Mouse (Mus musculus): ENCODE data around the gene Olfr1016. TPM values are rescaled to one million over a fixed set of nuclear protein-coding genes. Genes with fewer than 3 reads are reported as not detected.

Gene Olfr1016
- polyA plus RNA-seq (2015; fragmentation: Nextera tagmentation; extraction: Ambion mirVana) = not detected in 2 replicates

DNA sequence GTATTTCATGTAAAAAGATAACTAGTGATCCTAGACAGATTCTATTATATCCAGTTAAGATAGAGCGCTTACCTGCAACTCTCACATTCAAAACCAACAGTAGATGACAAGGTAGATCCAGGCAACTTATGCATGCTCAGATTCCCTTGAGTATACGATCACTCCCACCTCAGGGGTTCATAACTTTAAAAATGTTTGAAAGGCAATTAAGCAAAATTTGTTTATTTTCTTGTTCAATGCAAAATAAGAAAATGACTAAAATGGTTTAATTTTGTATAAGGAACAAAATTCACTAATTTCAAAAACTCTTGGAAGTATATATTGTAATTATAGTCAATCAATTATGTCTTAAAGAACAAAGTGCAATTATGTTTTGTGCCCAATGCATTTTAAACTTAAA lies at the start of gene Olfr1016:
Gene Olfr1016 (minus strand): TSS at position 101 of the 400 bp plus-strand sequence.
- Histone ChIP-seq H3K27ac (no peak within 1 kb of the TSS), H3K27me3 (no peaks in the 10 kb centered on the region), H3K9me3 (no peaks in the 10 kb centered on the region), H3K4me3 (replicated peaks) (no peak within 1 kb of the TSS), H3K4me2 (replicated peaks) (no peak within 1 kb of the TSS), H3K9ac (replicated peaks) (no peak within 1 kb of the TSS), H3K4me1 (replicated peaks) (no peaks in the 10 kb centered on the region), H3K36me3 (no peaks in the 10 kb centered on the region)
- WGBS = 93% methylated on average over 2 of the region's 2 CpGs
- no peak for ATAC-seq

DNA sequence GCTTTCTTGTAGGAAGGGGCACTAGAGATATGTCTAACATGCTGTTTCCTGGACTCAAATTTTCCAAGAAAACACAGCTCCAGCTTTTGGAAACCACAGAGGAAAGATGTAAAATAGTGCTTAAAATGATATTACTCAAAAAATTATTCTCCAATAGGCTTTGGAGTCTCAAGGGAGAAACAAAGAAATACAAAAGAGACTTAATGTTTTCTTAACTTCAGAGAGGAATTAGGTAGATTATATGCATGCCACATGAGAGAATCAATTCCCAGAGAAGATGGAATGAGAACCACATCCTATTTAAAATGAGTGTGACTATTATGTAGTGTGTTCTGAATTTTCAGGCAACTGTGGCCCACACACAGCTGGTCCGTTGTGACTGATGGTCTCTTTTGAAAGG lies 44.4 kb upstream of the Olfr1016 start, which contains the start of gene Olfr1020:
Gene Olfr1020 (plus strand): TSS at position 301 of the 400 bp plus-strand sequence.
- no peak within 1 kb of the TSS for H3K4me2 ChIP-seq (replicated peaks)
- H3K9me3 ChIP-seq = no peaks in the 10 kb centered on the region
- H3K27ac ChIP-seq = no peak within 1 kb of the TSS
- H3K4me3 ChIP-seq (replicated peaks) = no peak within 1 kb of the TSS
- no peak within 1 kb of the TSS for H3K9ac ChIP-seq (replicated peaks)
- no peaks in the 10 kb centered on the region for H3K27me3 ChIP-seq
- WGBS = 82% methylated on average over 1 of the region's 1 CpGs
- H3K4me1 ChIP-seq (replicated peaks) = no peaks in the 10 kb centered on the region
- no peak for ATAC-seq
- H3K36me3 ChIP-seq = no peaks in the 10 kb centered on the region

DNA sequence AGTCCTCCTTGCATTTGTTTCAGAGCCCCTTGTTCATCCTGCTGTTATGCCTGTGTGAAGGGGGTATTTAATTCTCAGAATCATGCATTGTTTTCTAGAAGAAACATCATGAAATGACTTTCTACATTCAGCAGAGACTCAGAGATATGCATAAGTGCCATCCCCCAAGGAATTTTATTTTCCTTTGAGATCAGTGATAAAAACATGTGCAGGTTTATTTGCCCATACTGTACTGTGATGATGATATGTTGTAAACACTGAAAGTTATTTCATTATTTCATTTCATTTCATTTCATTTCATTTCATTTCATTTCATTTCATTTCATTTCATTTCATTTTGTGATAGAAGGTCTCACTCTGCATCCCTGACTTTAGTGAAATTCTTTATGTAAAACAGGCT lies 43.0 kb upstream of the Olfr1016 start, which contains the start of gene Olfr1019:
Gene Olfr1019 (minus strand): TSS at position 101 of the 400 bp plus-strand sequence.
- H3K4me2 ChIP-seq (replicated peaks) = no peak within 1 kb of the TSS
- no peaks in the 10 kb centered on the region for H3K36me3 ChIP-seq
- H3K4me1 ChIP-seq (replicated peaks) = no peaks in the 10 kb centered on the region
- no peak for ATAC-seq
- H3K27ac ChIP-seq = no peak within 1 kb of the TSS
- H3K9me3 ChIP-seq = no peaks in the 10 kb centered on the region
- no peaks in the 10 kb centered on the region for H3K27me3 ChIP-seq
- H3K9ac ChIP-seq (replicated peaks) = no peak within 1 kb of the TSS
- no peak within 1 kb of the TSS for H3K4me3 ChIP-seq (replicated peaks)

DNA sequence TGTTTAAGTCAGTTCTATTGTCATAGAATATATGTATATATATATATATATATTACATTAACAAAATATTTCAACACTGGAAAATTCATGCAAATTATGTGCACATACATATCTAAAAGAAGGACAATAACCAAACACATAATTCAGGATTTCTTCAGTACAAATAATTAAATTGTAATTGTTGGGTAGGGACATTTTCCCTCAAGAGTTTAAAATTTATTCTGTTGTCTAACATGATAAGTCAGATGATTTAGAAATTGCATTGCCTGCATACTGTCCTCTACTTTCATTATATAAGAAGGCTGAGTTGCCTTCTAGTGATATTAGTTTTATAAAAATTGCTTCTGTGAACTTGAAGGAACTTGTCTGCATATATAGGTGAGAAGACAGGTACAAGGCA lies 15.8 kb upstream of the Olfr1016 start, which contains the start of gene Olfr1018:
Gene Olfr1018 (plus strand): TSS at position 301 of the 400 bp plus-strand sequence.
- H3K4me3 ChIP-seq (replicated peaks) = no peak within 1 kb of the TSS
- no peak within 1 kb of the TSS for H3K27ac ChIP-seq
- no peaks in the 10 kb centered on the region for H3K9me3 ChIP-seq
- ATAC-seq = no peak
- no peaks in the 10 kb centered on the region for H3K27me3 ChIP-seq
- no peaks in the 10 kb centered on the region for H3K36me3 ChIP-seq
- no peak within 1 kb of the TSS for H3K4me2 ChIP-seq (replicated peaks)
- no peak within 1 kb of the TSS for H3K9ac ChIP-seq (replicated peaks)
- H3K4me1 ChIP-seq (replicated peaks) = no peaks in the 10 kb centered on the region

DNA sequence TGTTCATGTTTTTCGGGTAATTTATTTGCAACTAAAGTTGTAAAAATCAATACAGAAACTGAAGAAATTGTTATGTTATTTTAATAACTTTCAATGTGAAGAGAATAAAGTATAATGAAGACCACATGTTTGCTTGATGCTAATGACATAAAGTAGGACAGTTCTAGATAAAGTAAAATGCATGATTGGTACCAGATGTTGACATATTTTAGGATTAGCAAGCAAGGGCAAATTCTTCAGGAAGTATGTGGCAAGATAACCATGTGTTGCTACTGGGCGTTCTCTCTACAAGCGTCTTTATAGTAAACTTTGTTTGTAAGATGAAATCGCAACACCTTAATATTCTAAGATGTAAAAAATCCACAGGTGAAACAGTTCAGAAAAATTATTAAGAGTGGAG lies 2.2 kb upstream of the Olfr1016 start:
- Histone ChIP-seq H3K4me2 (replicated peaks) (no peak overlapping the region), H3K4me1 (replicated peaks) (no peaks in the 10 kb centered on the region), H3K36me3 (no peaks in the 10 kb centered on the region), H3K27me3 (no peaks in the 10 kb centered on the region), H3K9me3 (no peaks in the 10 kb centered on the region), H3K9ac (replicated peaks) (no peak overlapping the region), H3K4me3 (replicated peaks) (no peak overlapping the region), H3K27ac (no peak overlapping the region)
- 91% methylated on average over 4 of the region's 4 CpGs for WGBS
- no peak for ATAC-seq

DNA sequence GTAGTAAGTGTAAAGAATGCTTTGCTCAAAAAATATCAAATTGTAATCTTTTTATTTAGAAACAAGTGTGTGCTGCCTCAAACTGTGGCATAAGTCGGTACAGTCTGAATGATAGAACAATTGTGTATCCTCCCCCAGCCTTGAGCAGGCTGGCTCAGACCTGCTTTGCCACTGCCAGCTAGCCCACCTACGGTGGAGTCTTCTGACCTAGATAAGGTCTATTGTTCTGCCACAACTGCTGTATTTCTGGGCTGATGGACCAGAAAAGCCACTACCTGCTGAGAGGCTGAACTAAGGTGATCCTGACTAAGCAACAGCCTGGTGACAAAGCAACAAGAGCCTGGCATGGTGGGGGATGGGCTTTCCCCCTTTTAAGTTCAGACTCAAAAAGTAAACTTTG lies 10.0 kb downstream of the Olfr1016 start:
- Histone ChIP-seq H3K9ac (replicated peaks) (no peak overlapping the region), H3K4me2 (replicated peaks) (no peak overlapping the region), H3K27me3 (no peaks in the 10 kb centered on the region), H3K4me3 (replicated peaks) (no peak overlapping the region), H3K36me3 (no peaks in the 10 kb centered on the region), H3K4me1 (replicated peaks) (no peaks in the 10 kb centered on the region), H3K9me3 (no peaks in the 10 kb centered on the region), H3K27ac (no peak overlapping the region)
- no peak for ATAC-seq
- WGBS = 21% methylated on average over 2 of the region's 2 CpGs

DNA sequence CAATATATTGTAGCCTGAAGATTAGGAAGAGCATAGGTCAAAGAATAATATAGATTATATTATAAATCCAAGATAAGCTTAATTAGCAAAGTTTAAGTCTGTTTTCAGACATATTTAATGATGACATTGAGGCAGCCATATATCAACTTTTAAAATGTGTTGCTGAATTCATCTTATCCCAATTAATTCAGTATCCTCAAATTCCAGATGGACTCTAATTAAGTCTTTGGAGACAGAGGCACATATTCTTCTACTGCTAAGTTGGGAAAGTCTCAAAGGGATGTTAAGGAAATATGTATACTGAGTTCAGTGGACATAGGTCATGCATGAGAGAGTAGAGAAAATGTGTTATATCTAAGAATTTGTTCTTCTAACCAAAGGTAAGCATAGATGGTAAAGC lies 20.6 kb downstream of the Olfr1016 start, which contains the start of gene Olfr1015:
Gene Olfr1015 (plus strand): TSS at position 301 of the 400 bp plus-strand sequence.
- no peak for ATAC-seq
- no peaks in the 10 kb centered on the region for H3K27me3 ChIP-seq
- no peak within 1 kb of the TSS for H3K27ac ChIP-seq
- no peaks in the 10 kb centered on the region for H3K36me3 ChIP-seq
- H3K4me3 ChIP-seq (replicated peaks) = no peak within 1 kb of the TSS
- H3K4me2 ChIP-seq (replicated peaks) = no peak within 1 kb of the TSS
- no peak within 1 kb of the TSS for H3K9ac ChIP-seq (replicated peaks)
- no peaks in the 10 kb centered on the region for H3K9me3 ChIP-seq
- no peaks in the 10 kb centered on the region for H3K4me1 ChIP-seq (replicated peaks)

DNA sequence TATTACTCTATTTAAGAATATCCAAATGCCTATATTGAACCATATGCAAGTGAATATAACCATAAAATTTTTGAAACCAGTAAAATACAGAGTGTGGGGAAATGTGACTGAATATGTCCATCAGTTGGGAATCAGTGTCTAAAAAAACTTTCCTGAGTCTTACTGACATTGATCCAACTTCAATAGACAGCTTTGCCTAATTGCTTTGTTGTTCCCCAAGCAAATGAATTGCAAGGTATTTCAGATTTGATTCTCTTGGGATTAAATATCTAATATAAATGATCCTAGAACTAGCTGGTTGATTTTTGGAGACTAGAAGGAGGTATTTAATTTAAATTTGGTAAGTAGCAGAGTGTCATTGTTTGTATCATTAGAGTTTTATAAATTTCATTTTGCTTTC lies 29.9 kb downstream of the Olfr1016 start, which contains the start of gene Olfr1014:
Gene Olfr1014 (plus strand): TSS at position 301 of the 400 bp plus-strand sequence.
- H3K27me3 ChIP-seq = no peaks in the 10 kb centered on the region
- no peak within 1 kb of the TSS for H3K27ac ChIP-seq
- no peak for ATAC-seq
- H3K4me2 ChIP-seq (replicated peaks) = no peak within 1 kb of the TSS
- H3K4me3 ChIP-seq (replicated peaks) = no peak within 1 kb of the TSS
- no peaks in the 10 kb centered on the region for H3K9me3 ChIP-seq
- H3K4me1 ChIP-seq (replicated peaks) = no peaks in the 10 kb centered on the region
- no peak within 1 kb of the TSS for H3K9ac ChIP-seq (replicated peaks)
- H3K36me3 ChIP-seq = no peaks in the 10 kb centered on the region

DNA sequence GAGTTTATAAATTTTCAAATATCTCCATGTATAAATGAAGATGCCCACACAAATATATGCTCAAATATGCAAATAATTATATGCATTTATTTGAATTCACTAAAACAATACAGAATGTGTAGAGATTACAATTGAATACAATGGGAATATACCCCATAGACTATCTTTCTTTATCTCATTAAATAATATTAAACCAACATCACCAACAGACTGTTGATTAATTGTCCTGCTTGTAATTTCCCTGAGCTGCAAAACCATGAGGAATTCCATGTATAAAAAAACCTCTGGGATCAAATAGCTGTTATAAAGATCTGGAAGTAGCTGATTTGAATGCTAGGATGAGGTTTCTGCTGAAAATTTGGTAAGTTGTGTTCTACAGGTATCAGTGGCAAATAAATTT lies 35.5 kb downstream of the Olfr1016 start, which contains the start of gene Olfr1013:
Gene Olfr1013 (plus strand): TSS at position 301 of the 400 bp plus-strand sequence.
- Histone ChIP-seq H3K4me3 (replicated peaks) (no peak within 1 kb of the TSS), H3K4me1 (replicated peaks) (no peaks in the 10 kb centered on the region), H3K9me3 (no peaks in the 10 kb centered on the region), H3K36me3 (no peaks in the 10 kb centered on the region), H3K4me2 (replicated peaks) (no peak within 1 kb of the TSS), H3K27ac (no peak within 1 kb of the TSS), H3K9ac (replicated peaks) (no peak within 1 kb of the TSS), H3K27me3 (no peaks in the 10 kb centered on the region)
- ATAC-seq = no peak

DNA sequence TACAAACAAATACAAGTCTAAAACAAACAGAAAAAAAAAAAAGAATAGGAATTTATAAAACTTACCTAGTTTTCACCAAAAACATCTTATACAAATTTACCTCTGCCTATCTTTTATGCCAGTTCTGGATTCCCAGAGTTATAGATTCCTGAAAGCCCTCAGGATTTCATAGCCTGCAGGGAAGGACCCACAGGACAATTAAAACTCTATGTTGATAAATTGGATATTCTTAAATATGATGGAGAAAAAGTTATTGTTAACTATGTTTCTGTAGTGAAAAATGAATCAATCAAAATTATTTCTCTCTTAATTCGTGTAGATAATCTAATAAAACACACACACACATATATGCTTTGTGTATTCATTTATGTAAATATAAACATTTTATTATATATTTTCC lies 39.7 kb downstream of the Olfr1016 start, which contains the start of gene Olfr1012:
Gene Olfr1012 (minus strand): TSS at position 101 of the 400 bp plus-strand sequence.
- Histone ChIP-seq H3K27ac (no peak within 1 kb of the TSS), H3K4me2 (replicated peaks) (no peak within 1 kb of the TSS), H3K9ac (replicated peaks) (no peak within 1 kb of the TSS), H3K36me3 (no peaks in the 10 kb centered on the region), H3K27me3 (no peaks in the 10 kb centered on the region), H3K9me3 (no peaks in the 10 kb centered on the region), H3K4me3 (replicated peaks) (no peak within 1 kb of the TSS), H3K4me1 (replicated peaks) (no peaks in the 10 kb centered on the region)
- WGBS = 73% methylated on average over 1 of the region's 1 CpGs
- ATAC-seq = no peak

DNA sequence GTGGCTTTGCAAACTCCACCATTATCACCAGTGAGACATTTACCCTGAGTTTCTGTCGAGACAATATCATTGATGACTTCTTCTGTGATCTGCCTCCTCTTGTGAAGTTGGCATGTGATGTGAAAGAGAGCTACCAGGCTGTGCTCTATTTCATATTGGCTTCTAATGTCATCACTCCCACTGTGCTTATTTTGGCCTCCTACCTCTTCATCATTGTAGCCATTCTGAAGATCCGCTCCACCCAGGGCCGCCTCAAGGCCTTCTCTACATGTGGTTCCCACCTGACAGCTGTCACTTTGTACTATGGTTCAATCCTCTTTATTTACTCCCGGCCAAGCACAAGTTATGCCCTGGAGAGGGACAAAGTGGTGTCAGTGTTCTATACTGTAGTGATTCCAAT lies 48.5 kb downstream of the Olfr1016 start:
- 81% methylated on average over 4 of the region's 4 CpGs for WGBS
- Histone ChIP-seq H3K4me3 (replicated peaks) (no peak overlapping the region), H3K27me3 (no peaks in the 10 kb centered on the region), H3K4me2 (replicated peaks) (no peak overlapping the region), H3K36me3 (no peaks in the 10 kb centered on the region), H3K27ac (no peak overlapping the region), H3K9me3 (no peaks in the 10 kb centered on the region), H3K4me1 (replicated peaks) (no peaks in the 10 kb centered on the region), H3K9ac (replicated peaks) (no peak overlapping the region)
- ATAC-seq = no peak
